Mouse (Mus musculus) adrenal gland, postnatal 10 days (tissue): Measurements from ENCODE around the gene Wwox. TPM values are rescaled to one million over a fixed set of nuclear protein-coding genes. Genes with fewer than 3 reads are reported as not detected.
"Not testable (repeated sequence)": the region's sequence is repeated elsewhere in the genome, so short reads cannot be mapped to it uniquely, and the experiment has no call there.

Experiments
- DNase-seq: peaks from one replicate; pipeline ENCODE4 v3.0.0; 2021; ENCODE audit warnings: mixed read lengths
- total RNA-seq, 2 experiments: library from RNA; stranded (reverse); gene quantifications; 2 replicates each; pipeline ENCODE4 v1.2.3; 2021

Gene Wwox
- total RNA-seq, 2 experiments from 2014 or later: 20.8 to 28.4 TPM

DNA sequence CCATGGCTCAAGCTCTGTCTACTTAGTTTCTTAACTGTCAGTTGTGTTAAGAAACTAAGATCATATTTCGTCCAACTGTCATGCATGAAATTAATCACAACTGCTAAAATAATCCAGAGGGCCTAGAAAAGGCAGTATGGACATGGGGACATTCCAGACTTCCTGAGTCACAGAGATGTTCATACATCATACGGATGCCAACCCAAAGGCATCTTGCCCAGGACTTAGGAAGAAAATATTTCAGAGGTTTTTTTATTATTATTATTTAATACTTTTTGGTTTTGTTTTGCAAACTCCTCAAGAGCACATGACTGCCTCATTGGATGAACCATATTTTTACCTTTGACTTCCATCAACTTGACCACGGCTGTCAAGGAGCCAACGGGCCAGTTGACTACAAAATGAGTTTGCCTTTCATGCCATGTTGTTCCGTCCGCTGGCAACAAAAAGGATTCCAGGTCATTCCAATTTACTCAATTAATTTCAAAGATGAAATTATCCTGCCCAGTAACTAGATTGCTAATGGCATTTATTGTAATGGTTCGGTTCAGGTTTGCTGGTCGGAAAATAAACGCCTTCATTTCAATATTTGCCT, 367.5 kb downstream of the Wwox start:
- DNase-seq: no peak

DNA sequence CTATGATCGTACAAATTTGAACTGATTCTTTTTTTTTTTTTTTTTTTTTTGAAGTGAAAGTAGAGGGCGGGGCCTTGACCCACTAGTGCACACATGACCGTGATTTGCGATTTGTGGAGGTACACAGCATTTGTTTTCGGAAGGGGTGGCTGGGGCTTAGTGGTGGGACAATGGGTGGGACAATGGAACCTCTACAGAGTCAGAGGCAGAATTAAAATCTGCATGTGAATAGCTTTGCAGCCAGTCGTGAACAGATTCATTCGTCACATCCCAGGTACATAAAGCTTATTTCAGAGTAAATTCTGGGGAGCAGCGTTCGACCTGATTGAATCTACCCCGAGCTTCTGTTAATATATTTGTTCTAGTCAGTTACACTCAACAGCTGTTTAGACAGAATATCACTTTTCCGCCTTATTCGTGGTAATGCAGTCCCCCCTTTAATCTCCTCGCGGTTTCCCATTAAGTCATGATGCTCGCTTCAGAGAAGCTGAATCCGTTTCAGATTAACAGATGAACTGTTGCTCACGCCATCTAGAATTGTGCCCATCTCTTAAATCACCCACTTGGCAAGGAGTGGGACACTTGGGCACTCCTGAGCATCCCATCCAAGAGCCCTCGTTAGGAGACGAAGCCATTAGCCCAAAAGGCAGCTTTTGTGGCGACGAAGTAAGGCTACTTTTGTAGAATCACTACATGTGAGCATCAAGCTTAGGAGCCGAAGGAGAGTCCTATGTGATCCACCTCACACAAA, 368.4 kb downstream of the Wwox start:
- no peak for DNase-seq

DNA sequence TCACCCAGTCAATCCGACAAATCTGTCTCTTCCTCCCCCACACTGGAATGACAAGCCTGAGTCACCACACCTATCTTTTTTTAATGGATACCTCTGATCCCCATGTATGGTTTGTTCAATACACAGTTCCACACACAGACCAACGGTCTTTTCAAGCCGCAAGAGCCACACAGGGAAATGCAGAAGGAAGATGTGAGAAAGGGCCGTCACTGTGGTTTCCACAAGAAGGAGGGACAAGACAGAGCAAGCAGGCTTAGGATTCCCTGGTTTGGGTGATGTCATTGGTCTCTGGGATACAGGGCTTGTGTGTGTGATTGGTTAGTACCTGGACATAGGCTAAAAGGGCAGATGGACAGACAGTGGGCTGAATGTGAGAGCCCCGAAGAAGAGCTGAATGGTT, 371.0 kb downstream of the Wwox start:
- no peak for DNase-seq

DNA sequence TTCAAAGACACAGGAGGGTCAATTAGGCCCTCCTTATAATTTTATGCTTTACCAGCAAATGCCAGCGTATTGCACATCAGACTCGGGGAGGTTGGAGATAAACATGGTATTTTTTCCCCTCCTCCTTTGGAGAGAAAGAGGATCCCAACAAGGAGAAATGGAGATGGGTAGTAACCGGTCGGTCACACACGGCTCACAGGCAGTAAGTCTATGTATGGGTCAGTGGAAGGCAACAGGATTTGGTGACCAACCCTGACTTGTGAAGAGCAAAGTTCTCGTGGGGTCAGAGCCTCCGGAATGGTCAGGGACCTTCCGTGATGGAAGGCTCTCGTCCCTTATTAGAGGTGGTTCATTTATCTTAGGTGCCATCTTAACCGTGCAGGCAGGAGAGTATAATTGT, 374.4 kb downstream of the Wwox start:
- DNase-seq: no peak

DNA sequence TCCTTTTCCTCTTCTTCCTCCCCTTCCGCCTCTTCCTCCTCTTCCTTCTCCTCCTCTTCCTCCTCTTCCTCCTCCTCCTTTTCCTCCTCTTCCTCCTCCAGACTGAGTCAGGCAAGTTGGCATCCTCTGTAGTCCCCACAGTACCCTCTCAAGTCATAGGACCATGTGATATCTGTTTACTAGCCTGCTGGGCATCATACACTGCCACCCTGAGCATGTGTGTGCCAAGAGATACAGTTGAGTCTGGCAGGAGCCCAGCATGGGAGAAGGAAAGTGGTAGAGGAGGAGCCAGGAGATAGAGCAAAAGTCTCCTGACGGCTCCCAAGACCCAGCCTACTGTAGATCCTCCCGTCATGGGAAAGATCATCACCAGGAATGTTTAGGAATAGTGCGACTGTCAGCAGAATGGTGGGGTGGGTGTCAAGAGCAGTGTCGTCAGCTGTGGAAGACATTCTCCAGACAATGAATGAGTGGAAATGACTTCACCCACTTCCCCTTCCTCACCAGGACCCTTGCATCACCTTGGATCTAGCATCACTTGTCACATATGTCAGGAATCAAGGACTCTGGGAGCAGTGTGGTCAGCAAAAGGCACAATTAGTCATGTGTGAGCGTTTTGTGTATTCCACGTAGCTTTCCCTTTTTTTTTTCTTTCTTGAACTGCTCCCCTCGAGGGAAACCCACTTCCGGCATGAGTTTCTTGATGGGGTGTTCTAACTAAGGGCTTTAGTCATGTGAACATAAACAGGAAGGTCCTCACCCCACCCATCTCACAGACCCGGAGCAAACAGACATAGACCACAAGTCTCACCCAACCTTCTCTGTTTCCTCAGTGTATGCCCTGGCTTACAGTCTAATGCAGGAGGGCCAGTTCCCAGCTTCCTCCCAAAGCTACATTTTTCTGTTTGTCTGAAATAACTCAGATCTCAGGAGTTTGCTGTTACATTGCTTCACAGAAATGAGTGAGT, 375.6 kb downstream of the Wwox start:
- DNase-seq: no peak

DNA sequence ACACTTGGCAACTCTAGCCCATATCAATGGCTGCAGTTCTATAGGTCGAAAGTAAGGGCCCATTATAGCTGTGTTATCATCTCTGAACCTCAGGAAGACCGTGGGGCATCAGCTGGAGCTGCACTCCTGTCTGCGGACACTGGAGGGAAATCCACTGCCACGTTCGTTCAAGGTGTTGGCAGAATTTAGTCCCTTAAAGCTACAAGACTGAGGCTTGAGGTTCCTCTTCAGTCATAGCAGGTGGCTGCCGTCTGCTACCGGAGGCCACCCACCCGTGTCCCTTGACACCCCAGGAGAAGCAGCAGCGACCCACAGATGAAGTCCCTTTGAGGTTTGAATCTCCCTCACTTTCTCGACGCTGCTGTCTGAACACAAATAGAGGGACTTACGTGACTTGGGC, 376.9 kb downstream of the Wwox start:
- DNase-seq: no peak

DNA sequence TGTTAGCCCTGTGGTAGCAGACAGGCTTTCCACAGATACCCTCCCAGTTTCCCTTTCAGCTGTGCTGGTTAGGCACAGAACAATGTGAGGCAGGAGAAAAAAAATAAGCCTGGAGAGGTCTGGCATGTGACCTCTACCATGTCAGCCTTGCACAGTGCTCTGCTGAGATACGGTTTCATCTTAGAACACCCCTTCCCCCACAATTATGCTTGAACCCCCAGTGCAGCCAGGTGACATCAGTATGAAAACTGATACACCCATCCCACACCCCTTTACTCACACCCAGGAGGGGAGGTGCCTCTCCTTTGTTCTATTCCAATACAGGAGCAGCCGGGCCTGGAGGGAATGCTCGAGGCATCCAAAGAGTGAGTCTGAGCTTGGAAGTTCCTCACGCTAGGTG, 377.5 kb downstream of the Wwox start:
- no peak for DNase-seq

DNA sequence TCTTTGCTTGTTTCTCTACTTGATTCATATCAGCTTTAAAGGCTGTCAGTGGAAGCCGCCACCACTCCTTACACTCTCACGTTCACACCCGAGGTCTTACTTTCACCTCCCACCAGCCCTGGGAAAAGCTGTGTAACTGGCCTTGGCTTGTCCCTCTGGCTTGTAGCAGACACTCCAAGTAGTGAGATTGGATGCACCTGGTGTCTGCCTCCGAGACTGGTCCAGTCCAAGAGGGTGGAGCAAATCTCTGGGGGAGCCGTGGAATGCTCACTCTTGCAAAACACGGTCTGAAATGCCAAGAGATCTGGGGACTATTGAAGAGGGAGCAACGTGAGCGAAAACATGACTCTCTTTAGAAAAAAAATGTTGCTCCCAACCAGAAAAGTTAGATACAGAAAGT, 382.1 kb downstream of the Wwox start:
- peak; percentile 43 for DNase-seq

DNA sequence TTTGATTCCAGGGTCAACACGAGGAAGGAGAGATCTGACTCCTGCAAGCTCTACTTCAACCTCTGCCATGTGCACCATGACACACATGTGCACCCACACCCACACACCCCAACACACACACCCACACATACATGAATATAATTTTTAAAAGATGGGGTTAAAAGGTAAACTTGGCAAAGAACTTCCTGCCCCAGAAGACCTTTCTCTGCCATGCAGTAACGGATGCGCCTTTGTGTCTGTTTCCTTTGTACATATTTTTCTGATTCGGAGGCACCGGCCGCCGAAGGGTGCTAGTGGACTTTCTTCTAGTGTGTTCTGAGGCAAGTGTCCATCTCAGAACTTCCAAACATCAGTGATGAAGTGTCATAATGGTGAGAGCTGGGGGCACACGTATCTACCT, 386.0 kb downstream of the Wwox start:
- no peak for DNase-seq

DNA sequence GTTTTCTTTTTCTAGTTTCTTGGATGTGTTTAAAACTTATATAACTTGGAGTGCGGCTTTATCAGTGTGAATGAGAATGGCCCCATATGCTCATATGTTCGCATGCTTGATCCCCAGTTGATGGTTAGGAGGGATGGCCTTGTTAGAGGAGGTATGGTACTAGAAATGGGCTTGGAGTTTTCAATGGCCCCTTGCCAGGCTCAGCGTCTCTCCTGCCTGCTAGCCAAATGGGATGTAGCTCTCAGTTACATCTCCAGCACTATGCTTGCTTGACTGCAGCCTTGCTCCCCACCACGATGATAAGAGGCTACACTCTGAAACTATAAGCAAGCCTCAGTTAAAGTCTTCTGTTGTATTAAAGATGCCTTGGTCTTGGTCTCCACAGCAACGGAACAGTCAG, 387.5 kb downstream of the Wwox start:
- DNase-seq: no peak

DNA sequence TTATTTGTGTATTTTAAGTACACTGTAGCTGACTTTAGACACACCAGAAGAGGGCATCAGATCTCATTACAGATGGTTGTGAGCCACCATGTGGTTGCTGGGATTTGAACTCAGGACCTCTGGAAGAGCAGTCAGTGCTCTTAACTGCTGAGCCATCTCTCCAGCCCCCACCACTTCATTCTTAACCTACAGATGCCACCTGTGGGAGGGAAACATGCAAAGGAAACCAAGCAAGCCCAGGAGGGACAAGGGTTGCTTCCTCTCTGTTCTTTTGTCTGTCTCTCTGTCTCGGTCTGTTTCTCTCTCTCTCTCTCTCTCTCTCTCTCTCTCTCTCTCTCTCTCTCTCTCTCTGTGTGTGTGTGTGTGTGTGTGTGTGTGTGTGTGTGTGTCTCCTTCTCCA, 388.4 kb downstream of the Wwox start:
- DNase-seq: not testable (repeated sequence)

DNA sequence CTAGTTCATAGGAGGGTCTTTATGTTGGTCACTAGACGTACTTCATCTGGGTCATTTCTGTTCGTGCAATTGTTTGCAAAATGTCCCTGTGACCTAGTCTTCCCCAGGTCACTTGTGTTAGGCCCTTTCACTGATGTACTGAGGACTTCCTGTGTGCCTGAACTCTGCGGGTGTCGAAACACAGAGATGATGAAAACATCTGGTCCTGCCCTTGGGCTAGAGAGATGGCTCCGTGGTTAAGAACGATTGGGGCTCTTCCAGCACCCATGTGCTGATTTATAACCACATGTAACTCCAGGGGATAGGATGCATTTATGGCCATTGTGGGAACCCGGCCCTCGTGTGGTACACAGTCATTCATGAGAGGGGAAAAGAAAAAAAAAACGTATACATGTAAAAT, 392.1 kb downstream of the Wwox start:
- DNase-seq: no peak

DNA sequence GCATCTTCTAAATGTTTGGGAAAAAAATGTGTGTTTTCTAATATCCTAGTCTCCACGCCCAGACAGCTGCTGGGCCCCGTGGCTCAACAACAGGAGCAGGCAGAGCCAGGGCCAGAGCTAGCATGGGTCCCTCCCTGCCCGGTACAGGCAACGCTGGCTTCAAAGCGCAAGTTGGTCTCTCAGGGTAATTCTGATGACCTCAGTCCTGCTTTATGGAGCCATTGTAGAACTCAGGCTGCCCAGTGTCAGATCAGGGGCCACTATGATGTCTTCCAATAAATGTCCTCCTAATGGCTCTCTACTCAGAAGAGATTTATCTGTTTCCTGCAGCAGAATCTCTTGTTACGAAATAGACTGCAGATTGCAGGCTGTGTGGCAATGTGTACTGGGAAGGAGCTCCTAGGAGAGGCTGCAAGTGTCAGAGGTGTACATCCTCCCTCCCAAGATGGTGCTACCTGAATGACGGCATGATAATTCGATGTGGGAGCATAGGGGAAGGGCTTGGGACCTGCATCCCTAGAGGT, 392.9 kb downstream of the Wwox start:
- no peak for DNase-seq

DNA sequence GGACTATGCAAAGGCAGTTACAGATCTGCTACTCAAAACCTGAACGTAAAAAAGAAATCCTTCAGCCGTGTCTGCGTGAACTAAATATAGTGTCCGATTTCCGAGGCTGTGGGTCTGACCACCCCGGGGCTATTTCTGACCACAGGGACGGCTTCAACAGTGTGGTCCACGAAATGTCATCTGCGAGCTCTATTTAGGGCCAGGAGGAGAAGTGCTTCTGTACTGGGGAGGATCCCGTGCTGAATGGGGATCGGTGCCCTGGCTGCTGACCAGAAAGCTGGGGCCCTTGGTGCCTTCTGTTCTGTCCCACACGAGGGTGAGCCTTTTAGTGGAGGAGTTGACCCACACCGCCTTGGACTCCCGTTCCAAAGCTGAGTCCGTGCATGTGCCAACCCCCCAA, 395.3 kb downstream of the Wwox start:
- DNase-seq: no peak

DNA sequence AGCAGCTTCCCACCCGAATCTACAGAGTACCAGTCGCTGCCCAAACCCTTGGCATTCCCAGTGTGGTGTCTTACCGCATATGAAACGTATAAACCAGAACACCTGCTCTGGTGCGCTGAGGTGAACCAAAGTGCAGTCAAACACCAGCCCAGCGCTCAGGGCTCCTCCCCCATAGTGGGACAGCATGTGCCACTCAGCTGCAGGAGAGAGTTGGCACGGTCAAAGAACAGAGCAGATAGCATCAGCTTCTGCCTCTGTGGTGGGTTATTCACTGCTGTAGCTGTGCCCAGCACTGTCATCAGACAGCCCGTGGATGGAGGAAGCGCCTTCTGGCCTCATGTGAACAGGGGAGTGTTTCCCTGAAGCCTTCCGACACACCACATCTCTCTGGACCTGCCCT, 400.5 kb downstream of the Wwox start:
- no peak for DNase-seq

DNA sequence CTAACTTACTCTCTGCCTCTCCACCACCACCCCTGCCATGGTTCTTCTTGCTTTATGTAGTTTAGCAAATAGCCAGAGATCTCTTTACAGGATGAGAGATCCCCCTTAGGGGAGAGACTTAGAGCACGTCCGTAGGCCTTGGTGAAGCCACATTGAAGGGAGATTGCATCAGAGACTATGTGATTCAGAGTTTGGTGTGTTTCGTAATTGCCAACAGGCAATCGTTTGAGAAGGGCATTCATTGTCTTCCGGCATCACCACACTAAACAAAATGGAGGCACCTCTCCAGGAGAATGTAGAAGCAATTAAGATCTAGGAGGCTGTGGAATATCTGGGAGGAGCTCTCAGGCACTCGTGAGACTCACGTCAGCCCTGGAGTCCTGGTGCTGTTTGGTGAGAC, 408.2 kb downstream of the Wwox start:
- DNase-seq: no peak

DNA sequence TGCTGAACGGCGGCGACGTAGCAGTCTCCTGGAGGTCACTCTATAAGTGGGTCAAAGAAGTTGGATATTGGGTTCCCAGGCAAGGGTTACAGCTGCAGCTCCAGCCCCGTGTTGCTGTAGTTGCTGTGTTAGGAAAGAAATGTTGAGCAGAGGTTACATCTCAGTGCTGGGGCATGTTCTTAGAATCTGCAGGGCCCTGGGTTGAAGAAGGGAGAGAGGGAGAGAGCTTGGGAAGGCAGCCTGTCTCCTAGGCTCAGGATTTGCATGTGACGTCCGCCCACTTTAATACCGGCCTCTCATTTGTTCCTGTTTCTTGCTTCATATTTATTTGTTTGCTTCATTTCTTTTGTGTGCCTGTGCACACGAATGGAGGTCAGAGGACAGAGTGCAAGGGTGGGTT, 410.0 kb downstream of the Wwox start:
- DNase-seq: no peak

DNA sequence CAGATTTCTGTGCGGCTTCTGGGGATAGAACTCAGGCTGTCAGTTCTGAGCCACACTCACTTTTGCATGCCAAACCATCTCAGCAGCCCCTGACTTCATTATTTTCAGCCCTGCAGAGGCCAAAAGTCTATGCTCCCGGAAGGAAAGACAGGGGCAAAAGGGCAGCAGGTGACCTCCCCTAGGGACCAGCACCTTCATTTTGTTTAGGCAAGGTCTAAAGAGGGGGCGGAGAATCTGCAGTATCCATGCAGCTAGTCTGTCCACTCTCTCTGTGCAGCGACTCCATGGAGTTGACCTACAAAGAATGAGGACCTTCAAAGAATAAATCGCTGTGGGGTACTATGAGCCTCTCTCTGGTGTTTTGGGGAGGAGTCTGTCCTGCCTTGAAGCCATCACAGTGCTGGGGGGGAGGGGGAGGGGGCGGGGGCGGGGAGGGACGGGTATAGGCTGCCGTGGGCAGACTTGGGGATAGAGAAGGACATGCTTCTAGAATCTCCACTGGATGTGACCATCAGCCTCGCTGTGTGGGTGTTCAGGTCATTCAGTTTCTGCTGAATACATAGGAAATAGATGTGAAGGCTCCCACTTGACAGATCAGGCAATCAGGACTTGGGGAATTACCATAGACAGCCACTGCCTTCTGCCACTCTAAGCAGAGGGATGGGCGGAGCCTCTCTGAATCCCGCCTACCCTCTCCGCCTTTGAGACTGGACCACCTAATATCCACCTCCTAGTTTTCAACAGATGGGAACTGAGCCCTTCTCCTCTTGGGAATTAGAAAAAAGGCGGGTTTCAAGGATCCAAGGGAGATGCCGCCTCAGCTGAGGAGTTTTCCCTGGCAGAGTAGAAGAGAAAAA, 410.8 kb downstream of the Wwox start:
- DNase-seq: no peak

DNA sequence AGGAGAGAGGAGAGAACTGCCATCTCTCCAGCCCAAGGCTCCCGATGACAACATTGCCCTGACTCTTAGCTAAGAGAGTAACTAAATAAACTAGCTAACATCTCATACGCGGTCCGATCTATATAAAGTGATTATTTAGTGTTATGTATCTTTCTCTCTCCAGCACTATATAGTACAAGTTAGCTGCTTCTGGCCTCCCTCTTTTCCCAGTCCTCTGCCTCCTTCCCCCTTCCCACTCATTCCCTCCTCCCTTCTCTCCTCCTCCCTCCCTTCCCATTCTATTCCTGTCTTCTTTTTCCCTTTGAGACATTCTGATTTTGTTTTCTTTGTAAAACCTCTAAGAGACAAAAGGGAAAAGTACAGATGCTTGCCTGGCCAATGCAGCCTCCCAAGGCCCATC, 414.3 kb downstream of the Wwox start:
- DNase-seq: no peak

DNA sequence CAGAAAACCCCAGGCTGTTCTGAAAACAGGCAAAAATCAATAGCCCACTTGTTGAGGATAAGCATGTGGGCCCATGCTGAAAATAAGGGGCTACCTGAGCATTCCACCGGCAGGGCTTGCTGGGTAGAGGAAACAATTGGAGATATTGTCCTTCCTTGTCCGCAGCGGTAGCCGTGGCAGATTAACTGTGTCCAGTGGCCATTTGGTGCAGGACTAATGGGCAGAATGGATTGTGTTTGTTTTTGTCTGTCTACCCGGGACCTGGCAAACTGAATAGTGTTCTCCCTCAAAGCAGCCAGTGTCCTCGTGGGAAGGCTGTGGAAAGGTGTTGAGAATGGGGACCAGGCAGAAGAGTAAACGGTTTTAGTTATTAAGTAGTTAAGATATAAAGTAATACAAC, 416.4 kb downstream of the Wwox start:
- DNase-seq: no peak

DNA sequence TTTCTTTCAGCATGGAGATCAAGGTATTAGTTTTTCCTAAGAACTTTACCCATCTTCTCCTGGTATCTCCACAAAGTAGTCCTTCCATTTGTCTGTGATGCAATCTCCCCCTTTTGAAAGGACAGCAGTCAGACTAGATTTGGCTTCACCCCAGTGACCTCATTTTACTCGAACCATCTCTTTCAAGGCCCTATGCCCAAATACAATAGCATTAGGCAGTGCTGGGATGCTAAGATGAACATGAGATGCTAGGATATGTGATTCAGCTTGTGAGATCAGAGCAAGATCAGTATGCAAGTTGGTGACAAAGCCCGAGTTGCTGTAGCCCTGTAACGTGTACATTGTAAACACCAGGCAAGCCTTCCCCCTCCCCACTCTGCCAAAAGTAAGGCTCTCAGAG, 426.5 kb downstream of the Wwox start:
- DNase-seq: no peak

DNA sequence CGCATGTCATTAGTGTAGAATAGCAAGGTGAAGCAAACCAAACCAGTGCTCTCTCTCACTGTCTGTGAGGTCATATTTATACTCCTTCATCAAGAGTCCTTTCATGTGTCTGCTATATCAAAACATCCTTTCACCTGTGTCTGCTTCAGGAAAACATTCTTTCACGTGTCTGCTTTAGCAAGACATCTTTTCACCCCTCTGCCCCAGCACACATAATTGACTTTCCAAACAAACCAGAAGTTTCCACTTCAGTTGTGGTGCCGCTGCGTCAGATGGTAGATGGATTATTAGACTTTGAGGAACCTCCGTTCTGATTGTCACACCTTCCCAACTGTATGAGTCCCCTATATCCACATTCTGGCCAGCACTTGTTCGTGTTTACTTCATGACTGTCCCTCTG, 429.9 kb downstream of the Wwox start:
- DNase-seq: no peak
